Mouse (Mus musculus) kidney, embryonic 14.5 days (tissue): Measurements from ENCODE around the gene Kbtbd12. TPM values are rescaled to one million over a fixed set of nuclear protein-coding genes. Genes with fewer than 3 reads are reported as not detected.

Source experiments
- ATAC-seq: fragments of 200-750 bp; cut with Nextera tagmentation; 2 replicates; pipeline ENCODE4 v1.8.0; 2017; ENCODE audit warnings: moderate number of reproducible peaks, mild to moderate bottlenecking, moderate TSS enrichment, moderate library complexity; ENCODE audit not compliant: low FRiP score, low TSS enrichment
- H3K27ac ChIP-seq: fragments of 300-500 bp; sonication (generic); 2 replicates; pipeline ENCODE4 v1.5.1; 2014; ENCODE audit warnings: low read depth, mild to moderate bottlenecking, low read length, moderate library complexity, mixed read lengths
- H3K27me3 ChIP-seq: fragments of 300-500 bp; sonication (generic); 2 replicates; pipeline ENCODE4 v1.6.1; 2014; ENCODE audit warnings: mild to moderate bottlenecking, low read length; ENCODE audit not compliant: control insufficient read depth, insufficient read depth
- H3K36me3 ChIP-seq: fragments of 300-500 bp; sonication (generic); 2 replicates; pipeline ENCODE4 v1.6.1; 2014; ENCODE audit warnings: low read length, mixed read lengths; ENCODE audit not compliant: control insufficient read depth, insufficient read depth
- H3K4me1 ChIP-seq: fragments of 300-500 bp; sonication (generic); 2 replicates; pipeline ENCODE4 v1.6.1; 2014; ENCODE audit warnings: low read length, mixed read lengths; ENCODE audit not compliant: control insufficient read depth, insufficient read depth
- H3K4me2 ChIP-seq: fragments of 300-500 bp; sonication (generic); replicated peaks from 2 replicates; pipeline ENCODE4 v1.6.1; 2014; ENCODE audit warnings: low read depth, mild to moderate bottlenecking, low read length
- H3K4me3 ChIP-seq: fragments of 300-500 bp; sonication (generic); 2 replicates; pipeline ENCODE4 v1.5.1; 2014; ENCODE audit warnings: mild to moderate bottlenecking, low read length
- H3K9ac ChIP-seq: fragments of 300-500 bp; sonication (generic); 2 replicates; pipeline ENCODE4 v1.6.1; 2014; ENCODE audit warnings: low read depth, mild to moderate bottlenecking, low read length, moderate library complexity
- H3K9me3 ChIP-seq: fragments of 300-500 bp; sonication (generic); 2 replicates; pipeline ENCODE4 v1.6.1; 2016; ENCODE audit warnings: low read length; ENCODE audit not compliant: control insufficient read depth
- WGBS: fragments of 180-500 bp; shearing (Covaris S2); extraction: QIAGEN DNeasy Blood & Tissue Kit; methylation state at CpG from one replicate; pipeline ENCODE4 v1.1.7; 2014; 5-methylcytosine and 5-hydroxymethylcytosine counted together
- polyA plus RNA-seq: library from polyadenylated mRNA; unstranded; fragments of >200 nt; fragmentation: Nextera tagmentation; extraction: Ambion mirVana; gene quantifications from 2 replicates; pipeline ENCODE4 v1.2.1, GENCODE M21; 2014

Gene Kbtbd12
- polyA plus RNA-seq, 1 experiment from 2014 or later = 0.24 TPM

DNA sequence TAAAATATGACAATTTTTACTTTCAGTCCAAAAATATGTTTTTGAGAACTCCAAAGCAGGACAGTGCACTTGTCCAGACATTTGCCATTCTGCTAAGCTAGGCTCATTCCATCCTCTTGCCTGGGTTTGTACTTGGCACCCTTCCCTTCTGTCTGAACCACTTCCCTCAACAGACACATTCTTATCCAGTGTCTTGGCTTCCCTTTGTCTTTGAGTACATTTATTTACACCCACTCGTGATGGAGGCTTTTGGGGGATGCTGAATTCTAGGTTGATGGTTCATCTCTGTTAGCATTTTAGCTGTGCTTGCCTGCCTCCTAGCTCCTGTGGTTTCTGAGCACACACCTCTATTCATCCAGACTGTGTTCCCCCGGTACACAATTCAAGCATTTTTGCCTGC lies 31.3 kb downstream of the Kbtbd12 start:
- Histone ChIP-seq H3K9me3 (no peaks in the 10 kb centered on the region), H3K9ac (no peak overlapping the region), H3K4me3 (no peak overlapping the region), H3K27ac (no peak overlapping the region), H3K36me3 (no peaks in the 10 kb centered on the region), H3K27me3 (no peaks in the 10 kb centered on the region), H3K4me2 (no peak overlapping the region), H3K4me1 (no peaks in the 10 kb centered on the region)
- WGBS = 75% methylated on average over 2 of the region's 2 CpGs
- no peak for ATAC-seq

DNA sequence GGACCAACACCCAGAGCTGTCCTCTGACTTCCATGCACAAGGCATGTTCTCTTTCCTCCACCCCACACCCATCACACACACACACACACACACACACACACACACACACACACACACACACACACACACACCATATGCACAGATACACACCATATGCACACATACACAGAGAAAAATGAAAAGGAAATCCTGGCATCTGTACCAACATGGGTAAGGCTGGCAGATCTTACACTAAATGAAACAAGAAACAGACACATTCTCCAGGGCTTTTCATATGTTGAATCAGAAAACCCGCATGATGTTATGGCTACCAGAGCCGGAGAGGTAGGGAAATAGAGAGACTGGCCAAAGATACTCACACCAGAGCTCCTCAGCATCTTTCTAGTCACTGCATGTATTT lies 32.0 kb downstream of the Kbtbd12 start:
- Histone ChIP-seq H3K4me2 (no peak overlapping the region), H3K27ac (no peak overlapping the region), H3K27me3 (no peaks in the 10 kb centered on the region), H3K9me3 (no peaks in the 10 kb centered on the region), H3K36me3 (no peaks in the 10 kb centered on the region), H3K4me1 (no peaks in the 10 kb centered on the region), H3K4me3 (no peak overlapping the region), H3K9ac (no peak overlapping the region)
- ATAC-seq = no peak
- 84% methylated on average over 2 of the region's 2 CpGs for WGBS

DNA sequence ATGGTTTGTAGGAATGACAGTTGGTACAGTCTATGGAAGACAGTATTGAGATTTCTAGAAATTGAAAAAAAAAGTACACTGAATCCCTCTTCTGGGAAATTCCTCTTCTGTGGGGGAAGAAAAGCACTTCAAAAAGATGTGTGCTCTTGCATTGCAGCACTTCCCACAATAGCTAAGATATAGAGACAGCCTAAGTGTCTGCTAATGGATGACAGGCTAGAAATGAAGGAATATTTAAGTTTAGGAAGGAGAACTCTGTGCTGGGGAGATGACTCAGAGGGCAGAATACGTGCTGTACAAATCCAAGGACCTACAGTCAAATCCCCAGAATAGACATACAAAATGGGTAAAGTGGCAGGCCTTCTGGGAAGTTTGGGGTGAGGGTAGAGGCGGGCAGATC lies 32.5 kb downstream of the Kbtbd12 start:
- ATAC-seq = no peak
- Histone ChIP-seq H3K4me2 (no peak overlapping the region), H3K4me3 (no peak overlapping the region), H3K4me1 (no peaks in the 10 kb centered on the region), H3K27ac (no peak overlapping the region), H3K27me3 (no peaks in the 10 kb centered on the region), H3K9me3 (no peaks in the 10 kb centered on the region), H3K9ac (no peak overlapping the region), H3K36me3 (no peaks in the 10 kb centered on the region)
- WGBS = 91% methylated on average over 2 of the region's 2 CpGs

DNA sequence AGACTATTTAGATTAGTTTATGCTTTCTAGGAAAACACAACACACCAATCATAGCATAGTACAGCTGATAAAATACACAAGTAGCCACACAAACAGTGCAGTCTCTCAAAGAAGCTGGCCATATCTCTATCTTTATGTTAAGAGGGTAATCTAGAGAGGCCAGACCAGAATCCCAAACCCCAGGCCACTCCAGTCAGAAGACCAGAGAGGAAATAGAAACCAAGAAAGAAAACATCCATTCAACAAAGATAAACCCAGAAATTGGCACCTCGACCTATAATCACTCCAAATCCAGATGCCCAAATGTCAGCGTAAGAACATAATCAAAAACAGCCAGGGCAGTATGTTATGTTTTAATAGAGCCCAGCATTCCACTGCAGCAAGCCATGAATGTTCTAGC lies 41.6 kb downstream of the Kbtbd12 start:
- H3K36me3 ChIP-seq = no peaks in the 10 kb centered on the region
- WGBS = 88% methylated on average over 2 of the region's 2 CpGs

DNA sequence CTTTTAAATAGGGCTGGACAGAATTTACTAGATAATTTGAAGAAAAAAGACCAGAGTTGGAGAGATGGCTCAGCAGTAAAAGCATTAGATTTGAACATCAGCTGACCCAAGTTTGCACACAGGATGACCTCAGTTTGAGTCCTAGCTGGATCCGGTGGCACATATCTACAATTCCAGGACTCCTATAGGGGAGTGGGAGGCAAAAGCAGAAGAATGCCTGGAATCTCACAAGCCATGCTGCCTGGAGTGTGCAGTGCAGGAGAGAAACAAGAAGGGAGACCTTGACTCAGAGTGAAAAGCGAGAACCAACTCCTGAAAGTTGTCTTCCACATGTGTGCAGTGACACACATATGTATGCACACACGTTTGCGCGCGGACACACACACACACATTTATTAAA lies 45.4 kb downstream of the Kbtbd12 start:
- WGBS = 83% methylated on average over 6 of the region's 6 CpGs
- no peaks in the 10 kb centered on the region for H3K36me3 ChIP-seq
- H3K9me3 ChIP-seq = no peaks in the 10 kb centered on the region
- H3K4me2 ChIP-seq = no peak overlapping the region
- H3K9ac ChIP-seq = no peak overlapping the region
- no peak for ATAC-seq
- no peak overlapping the region for H3K27ac ChIP-seq
- no peaks in the 10 kb centered on the region for H3K4me1 ChIP-seq
- no peaks in the 10 kb centered on the region for H3K27me3 ChIP-seq
- no peak overlapping the region for H3K4me3 ChIP-seq

More for the DNA sequence above, 41.6 kb downstream of the Kbtbd12 start:
- H3K9ac ChIP-seq = no peak overlapping the region
- no peak overlapping the region for H3K27ac ChIP-seq
- no peak overlapping the region for H3K4me3 ChIP-seq
- peaks cover 3% of the 10 kb centered on the region; the same call in 1 of the 2 replicates for H3K9me3 ChIP-seq
- H3K27me3 ChIP-seq = no peaks in the 10 kb centered on the region
- ATAC-seq = no peak
- H3K4me1 ChIP-seq = no peaks in the 10 kb centered on the region
- H3K4me2 ChIP-seq = no peak overlapping the region

DNA sequence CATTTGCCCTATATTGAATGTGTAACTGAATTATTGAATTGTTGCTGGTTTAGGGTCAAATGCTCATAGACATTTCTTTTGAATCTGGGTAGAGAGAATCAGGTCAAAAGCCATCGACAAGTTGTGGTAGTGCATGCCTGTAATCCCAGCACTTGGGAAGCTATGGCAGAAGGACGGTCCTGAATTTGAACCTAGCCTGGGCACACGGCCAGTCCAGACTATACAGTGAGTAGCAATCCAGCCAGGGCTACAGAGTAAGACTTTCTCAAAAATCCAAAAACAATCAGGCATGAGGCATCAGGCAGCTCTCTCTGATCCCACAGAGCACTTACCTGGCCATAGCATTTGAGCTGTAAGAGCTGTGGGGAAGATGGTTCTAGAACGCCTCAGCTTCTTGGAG lies 47.5 kb downstream of the Kbtbd12 start:
- no peak for ATAC-seq
- WGBS = 93% methylated on average over 4 of the region's 4 CpGs

DNA sequence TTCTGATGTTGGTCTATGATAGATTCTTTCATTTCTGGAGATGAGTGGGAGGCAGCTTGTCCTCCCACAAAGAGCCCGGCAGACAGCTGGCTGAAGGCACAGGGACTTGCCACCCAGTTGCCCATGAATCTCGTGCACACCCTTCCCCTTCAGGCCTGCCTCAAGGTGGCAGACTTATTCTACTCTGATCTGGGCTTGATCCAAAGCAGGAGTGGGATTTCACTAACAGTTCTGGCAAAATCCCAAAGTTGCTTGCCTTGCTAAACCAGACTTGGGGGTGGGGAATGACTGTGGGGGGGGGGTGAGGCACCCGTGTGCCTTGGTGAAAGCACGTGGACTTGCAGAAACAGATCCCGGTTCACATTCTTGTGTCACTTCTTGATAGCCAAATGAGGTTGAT lies 48.2 kb downstream of the Kbtbd12 start:
- 18% methylated on average over 5 of the region's 5 CpGs for WGBS
- Histone ChIP-seq H3K4me2 (no peak overlapping the region), H3K36me3 (no peaks in the 10 kb centered on the region), H3K9ac (no peak overlapping the region), H3K4me1 (no peaks in the 10 kb centered on the region), H3K9me3 (no peaks in the 10 kb centered on the region), H3K27ac (no peak overlapping the region), H3K27me3 (no peaks in the 10 kb centered on the region), H3K4me3 (no peak overlapping the region)
- peak; percentile 71; the same call in 1 of the 2 replicates for ATAC-seq

More for the DNA sequence above, 47.5 kb downstream of the Kbtbd12 start:
- no peaks in the 10 kb centered on the region for H3K27me3 ChIP-seq
- H3K9ac ChIP-seq = no peak overlapping the region
- no peak overlapping the region for H3K4me3 ChIP-seq
- no peaks in the 10 kb centered on the region for H3K36me3 ChIP-seq
- no peak overlapping the region for H3K4me2 ChIP-seq
- no peaks in the 10 kb centered on the region for H3K4me1 ChIP-seq
- no peak overlapping the region for H3K27ac ChIP-seq
- no peaks in the 10 kb centered on the region for H3K9me3 ChIP-seq

DNA sequence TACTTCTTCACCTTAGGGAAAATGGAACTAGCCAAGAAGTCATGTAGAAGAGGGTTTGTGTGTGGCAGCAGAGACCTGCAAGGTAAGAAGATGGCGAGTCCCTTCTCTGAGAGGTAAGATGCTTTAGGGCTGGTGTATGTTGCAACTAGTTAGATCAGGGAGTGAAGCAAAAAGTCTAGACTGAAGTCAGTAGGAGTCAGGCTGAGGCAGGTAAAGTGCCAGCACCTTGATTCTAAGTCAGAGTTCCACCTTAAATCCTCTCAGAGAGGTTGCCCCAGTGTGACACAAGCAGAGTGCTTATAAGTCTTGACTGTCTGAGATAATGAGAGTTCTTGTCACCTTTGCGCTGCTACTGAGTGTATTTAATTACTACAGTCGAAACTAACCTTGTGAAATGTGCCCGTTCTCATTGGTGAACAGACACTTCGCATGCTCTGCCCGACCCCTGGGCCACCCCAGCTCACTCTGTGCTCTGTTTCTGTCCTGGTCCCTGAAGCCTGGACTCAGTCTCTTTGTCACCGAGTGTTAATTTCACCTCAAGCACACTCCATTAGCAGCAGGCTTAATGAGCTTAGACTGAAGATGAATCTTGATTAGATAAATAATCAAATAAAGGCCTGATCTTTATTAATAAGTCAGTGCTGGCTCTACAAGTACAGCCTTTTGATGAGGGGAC lies 49.0 kb downstream of the Kbtbd12 start:
- WGBS = 70% methylated on average over 7 of the region's 7 CpGs
- Histone ChIP-seq H3K4me2 (no peak overlapping the region), H3K9ac (no peak overlapping the region), H3K36me3 (no peaks in the 10 kb centered on the region), H3K4me3 (no peak overlapping the region), H3K9me3 (no peaks in the 10 kb centered on the region), H3K27me3 (no peaks in the 10 kb centered on the region), H3K27ac (no peak overlapping the region), H3K4me1 (no peaks in the 10 kb centered on the region)
- no peak for ATAC-seq

DNA sequence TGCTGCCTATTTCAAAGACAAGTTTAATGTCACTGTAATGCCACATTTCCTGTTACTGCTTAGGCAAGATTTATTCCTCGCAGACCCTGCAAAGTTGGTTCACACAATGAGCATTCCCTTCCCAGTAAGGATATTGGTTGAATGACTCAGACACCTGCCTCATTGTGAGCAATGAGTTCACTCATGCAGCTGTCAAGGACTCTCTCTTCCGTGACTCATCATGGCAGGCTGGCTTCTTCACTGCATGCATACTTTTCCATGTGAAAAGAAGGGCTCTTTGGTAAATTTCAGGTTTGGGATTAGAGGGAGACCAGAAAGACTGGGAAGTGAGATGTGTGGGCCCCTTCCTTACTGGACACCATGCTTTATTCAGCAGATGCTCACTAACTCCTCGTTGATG lies 50.7 kb downstream of the Kbtbd12 start:
- ATAC-seq = no peak
- Histone ChIP-seq H3K9me3 (no peaks in the 10 kb centered on the region), H3K9ac (no peak overlapping the region), H3K4me2 (no peak overlapping the region), H3K36me3 (no peaks in the 10 kb centered on the region), H3K27ac (no peak overlapping the region), H3K27me3 (no peaks in the 10 kb centered on the region), H3K4me1 (no peaks in the 10 kb centered on the region), H3K4me3 (no peak overlapping the region)
- WGBS = 80% methylated on average over 3 of the region's 3 CpGs
